Mouse (Mus musculus) heart, embryonic 11.5 days (tissue): ENCODE data around the gene March6. TPM values are rescaled to one million over a fixed set of nuclear protein-coding genes. Genes with fewer than 3 reads are reported as not detected.

Source experiments
- ATAC-seq: fragments of 200-750 bp; cut with Nextera tagmentation; replicated peaks from 2 replicates; pipeline ENCODE4 v1.8.0; 2017; ENCODE audit warnings: moderate library complexity; ENCODE audit not compliant: insufficient number of reproducible peaks, low FRiP score, low TSS enrichment
- H3K27ac ChIP-seq: fragments of 300-500 bp; sonication (generic); 2 replicates; pipeline ENCODE4 v1.5.1; 2014; ENCODE audit warnings: mild to moderate bottlenecking, low read depth, low read length
- H3K27me3 ChIP-seq: fragments of 300-500 bp; sonication (generic); 2 replicates; pipeline ENCODE4 v1.6.1; 2014; ENCODE audit warnings: mild to moderate bottlenecking, low read length, mixed read lengths; ENCODE audit not compliant: control insufficient read depth, insufficient read depth
- H3K36me3 ChIP-seq: fragments of 300-500 bp; sonication (generic); 2 replicates; pipeline ENCODE4 v1.6.1; 2014; ENCODE audit warnings: mild to moderate bottlenecking, low read length, moderate library complexity, mixed read lengths; ENCODE audit not compliant: control insufficient read depth, insufficient read depth
- H3K4me1 ChIP-seq: fragments of 300-500 bp; sonication (generic); 2 replicates; pipeline ENCODE4 v1.6.1; 2014; ENCODE audit warnings: low read length; ENCODE audit not compliant: control insufficient read depth, insufficient read depth
- H3K4me2 ChIP-seq: fragments of 300-500 bp; sonication (generic); 2 replicates; pipeline ENCODE4 v1.6.1; 2014; ENCODE audit warnings: mild to moderate bottlenecking, moderate library complexity
- H3K4me3 ChIP-seq: fragments of 300-500 bp; sonication (generic); 2 replicates; pipeline ENCODE4 v1.5.1; 2014; ENCODE audit warnings: low read depth, low read length
- H3K9ac ChIP-seq: fragments of 300-500 bp; sonication (generic); 2 replicates; pipeline ENCODE4 v1.6.1; 2014; ENCODE audit warnings: mild to moderate bottlenecking, low read depth, low read length, moderate library complexity
- H3K9me3 ChIP-seq: fragments of 300-500 bp; sonication (generic); replicated peaks from 2 replicates; pipeline ENCODE4 v1.6.1; 2016; ENCODE audit warnings: low read length; ENCODE audit not compliant: control insufficient read depth
- WGBS: fragments of 180-500 bp; shearing (Covaris S2); extraction: QIAGEN DNeasy Blood & Tissue Kit; methylation state at CpG from one replicate; pipeline ENCODE4 v1.1.7; 2014; ENCODE audit not compliant: insufficient replicate concordance; 5-methylcytosine and 5-hydroxymethylcytosine counted together
- polyA plus RNA-seq: library from polyadenylated mRNA; unstranded; fragments of >200 nt; fragmentation: Nextera tagmentation; extraction: Ambion mirVana; gene quantifications from 2 replicates; pipeline ENCODE4 v1.2.1, GENCODE M21; 2014

March6 gene
- polyA plus RNA-seq, 1 experiment from 2014 or later = 31.1 TPM

DNA sequence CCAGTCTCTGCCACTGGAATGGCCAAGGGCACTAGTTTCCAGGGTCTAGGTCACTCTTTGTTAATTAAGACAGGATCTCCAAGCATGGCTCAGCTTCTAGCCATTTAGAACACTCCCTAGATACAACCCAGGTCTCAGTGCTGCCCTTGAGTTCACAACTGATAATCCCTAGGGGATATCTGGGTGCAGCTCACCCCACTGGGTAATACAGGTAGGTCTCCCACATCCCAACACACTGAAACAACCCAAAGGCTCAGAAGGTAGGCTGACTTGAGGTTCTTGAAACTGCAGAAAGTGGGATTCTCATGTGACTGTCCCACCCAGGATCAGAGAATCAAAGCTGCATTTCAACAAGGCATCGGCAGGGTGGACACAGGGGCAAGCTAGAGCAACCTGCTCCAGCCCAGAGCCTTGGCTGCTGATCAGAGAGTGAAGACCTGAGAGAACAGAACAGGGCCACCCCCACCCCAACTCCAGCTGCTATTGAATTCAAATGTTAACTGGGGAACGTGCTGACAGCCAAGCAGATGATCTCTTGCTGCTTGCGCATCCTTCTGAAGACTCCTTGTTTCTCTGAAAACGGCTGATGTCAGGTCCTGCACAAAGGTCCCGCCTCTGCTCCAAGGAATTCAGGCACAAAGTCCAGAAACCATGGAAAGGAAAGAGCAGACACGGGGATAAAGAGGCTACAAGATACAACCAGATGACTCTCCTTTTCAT, 116.5 kb downstream of the March6 start:
- no peak overlapping the region for H3K9ac ChIP-seq
- H3K27ac ChIP-seq = no peak overlapping the region

DNA sequence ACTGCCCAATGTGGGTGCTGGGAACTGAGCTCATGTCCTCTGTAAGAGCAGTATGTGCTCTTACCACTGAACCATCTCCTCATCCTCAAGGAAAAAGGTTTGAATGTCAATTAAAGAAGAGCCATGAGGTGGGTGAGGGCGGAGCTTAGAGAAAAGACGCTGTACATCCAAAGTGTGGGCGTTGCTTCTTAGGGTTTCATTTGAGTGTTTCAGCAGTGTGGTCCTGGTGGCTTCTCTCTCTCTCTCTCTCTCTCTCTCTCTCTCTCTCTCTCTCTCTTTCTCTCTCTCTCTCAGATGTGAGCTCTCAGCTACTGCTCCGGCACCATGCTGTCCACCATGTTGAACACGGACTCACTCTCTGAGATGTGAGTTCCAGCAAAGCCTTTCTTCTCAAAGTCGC, 117.2 kb downstream of the March6 start:
- no peak for ATAC-seq
- 89% methylated on average over 6 of the region's 6 CpGs for WGBS

More for the DNA sequence above, 116.5 kb downstream of the March6 start:
- no peaks in the 10 kb centered on the region for H3K9me3 ChIP-seq
- ATAC-seq = no peak
- no peak overlapping the region for H3K4me3 ChIP-seq
- peaks cover 9% of the 10 kb centered on the region; the same call in 1 of the 2 replicates for H3K4me1 ChIP-seq
- H3K27me3 ChIP-seq = no peaks in the 10 kb centered on the region
- no peaks in the 10 kb centered on the region for H3K36me3 ChIP-seq
- 52% methylated on average over 6 of the region's 6 CpGs for WGBS
- H3K4me2 ChIP-seq = no peak overlapping the region

DNA sequence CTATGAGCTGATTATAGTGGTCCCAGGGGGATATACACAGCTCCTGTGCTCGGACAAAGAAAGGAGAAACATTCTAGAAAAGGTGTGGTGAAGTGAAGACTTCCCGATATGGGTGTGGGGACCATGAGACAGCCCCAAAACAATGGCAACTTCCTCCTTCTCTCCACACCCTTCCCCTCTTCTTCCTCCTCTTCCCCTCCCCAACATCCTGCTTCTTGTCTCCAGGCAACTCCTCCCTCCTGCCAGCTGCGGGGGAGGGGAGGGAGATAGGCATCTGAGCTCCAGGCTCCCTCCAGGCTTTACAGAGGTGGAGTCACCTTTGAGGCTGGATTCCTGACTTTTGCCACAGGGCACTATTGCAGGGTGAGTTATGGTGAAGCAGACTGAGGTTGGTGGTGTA, 117.9 kb downstream of the March6 start:
- H3K4me3 ChIP-seq = no peak overlapping the region
- H3K9me3 ChIP-seq = no peaks in the 10 kb centered on the region
- no peak overlapping the region for H3K9ac ChIP-seq
- WGBS = 37% methylated on average over 3 of the region's 3 CpGs
- no peak overlapping the region for H3K27ac ChIP-seq
- no peaks in the 10 kb centered on the region for H3K27me3 ChIP-seq
- H3K4me2 ChIP-seq = no peak overlapping the region
- no peaks in the 10 kb centered on the region for H3K36me3 ChIP-seq
- peaks cover 6% of the 10 kb centered on the region; the same call in 1 of the 2 replicates for H3K4me1 ChIP-seq
- no peak for ATAC-seq

More for the DNA sequence above, 117.2 kb downstream of the March6 start:
- Histone ChIP-seq H3K9ac (no peak overlapping the region), H3K27me3 (no peaks in the 10 kb centered on the region), H3K4me2 (no peak overlapping the region), H3K4me3 (no peak overlapping the region), H3K27ac (no peak overlapping the region), H3K9me3 (no peaks in the 10 kb centered on the region), H3K4me1 (peaks cover 9% of the 10 kb centered on the region; the same call in 1 of the 2 replicates), H3K36me3 (no peaks in the 10 kb centered on the region)

DNA sequence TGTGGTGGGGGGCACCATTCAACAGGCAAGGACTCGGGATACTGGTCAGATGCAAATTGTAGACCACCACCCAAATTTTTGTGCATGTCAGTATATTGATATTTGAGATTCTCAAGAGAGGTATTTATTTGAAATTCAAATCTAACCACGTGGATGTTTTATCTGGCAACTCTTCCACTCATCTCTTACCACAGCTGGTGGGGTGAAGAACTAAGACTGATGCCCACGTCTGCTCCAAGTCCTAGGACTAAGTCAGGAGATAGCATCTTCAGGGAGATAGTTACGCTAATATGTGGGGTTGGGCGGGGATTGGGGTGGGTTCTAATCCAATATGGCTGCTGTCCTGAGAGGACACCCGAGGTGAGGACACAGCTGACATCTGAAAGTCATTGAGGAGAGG, 118.4 kb downstream of the March6 start:
- Histone ChIP-seq H3K4me2 (no peak overlapping the region), H3K9ac (no peak overlapping the region), H3K4me1 (peaks cover 6% of the 10 kb centered on the region; the same call in 1 of the 2 replicates), H3K27me3 (no peaks in the 10 kb centered on the region), H3K36me3 (no peaks in the 10 kb centered on the region), H3K27ac (no peak overlapping the region), H3K9me3 (no peaks in the 10 kb centered on the region), H3K4me3 (no peak overlapping the region)
- 71% methylated on average over 6 of the region's 6 CpGs for WGBS
- ATAC-seq = no peak

DNA sequence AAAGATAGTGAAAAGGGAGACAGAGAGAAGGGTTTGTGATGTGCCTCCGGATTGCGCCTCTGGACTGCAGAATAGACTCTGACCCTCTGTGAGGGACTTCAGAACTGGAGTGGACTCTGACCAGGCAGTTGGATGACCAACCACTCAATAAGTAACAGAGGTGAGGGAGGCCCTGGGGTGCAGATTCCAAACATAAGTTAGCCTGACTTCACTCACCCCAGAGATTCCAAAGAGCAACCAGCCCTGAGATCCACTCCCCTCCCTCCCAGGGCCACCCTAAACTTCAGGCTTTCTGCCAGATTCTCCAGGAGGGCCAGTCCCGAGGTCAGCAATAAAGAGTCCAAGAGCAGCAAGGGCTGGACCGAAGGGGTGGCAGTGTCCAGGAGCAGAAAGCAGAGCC, 123.4 kb downstream of the March6 start:
- WGBS = 78% methylated on average over 4 of the region's 4 CpGs
- Histone ChIP-seq H3K4me2 (no peak overlapping the region), H3K36me3 (no peaks in the 10 kb centered on the region), H3K4me1 (no peaks in the 10 kb centered on the region), H3K27ac (no peak overlapping the region), H3K4me3 (no peak overlapping the region), H3K9ac (no peak overlapping the region), H3K9me3 (no peaks in the 10 kb centered on the region), H3K27me3 (no peaks in the 10 kb centered on the region)
- no peak for ATAC-seq

DNA sequence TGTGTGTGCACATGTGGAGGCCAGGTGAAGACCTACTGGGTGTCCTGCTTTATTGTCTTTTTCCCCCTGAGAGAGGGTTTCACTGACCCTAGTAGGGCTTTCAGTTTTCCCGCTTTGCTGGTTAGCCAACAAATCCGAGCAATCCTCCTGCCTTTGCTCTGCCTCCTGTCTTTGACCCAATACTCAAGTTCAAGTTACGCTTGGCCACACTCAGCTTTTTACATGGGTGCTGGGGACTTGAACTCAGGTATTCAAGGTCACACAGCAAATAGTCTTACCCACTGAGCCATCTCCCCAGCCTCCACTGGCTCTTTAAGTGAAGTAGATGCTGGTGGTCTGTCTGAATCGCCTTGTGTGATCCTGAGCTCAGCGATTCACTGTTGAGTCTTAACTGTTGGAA, 124.0 kb downstream of the March6 start:
- Histone ChIP-seq H3K36me3 (no peaks in the 10 kb centered on the region), H3K27me3 (no peaks in the 10 kb centered on the region), H3K4me3 (no peak overlapping the region), H3K9me3 (no peaks in the 10 kb centered on the region), H3K4me2 (no peak overlapping the region), H3K27ac (no peak overlapping the region), H3K4me1 (no peaks in the 10 kb centered on the region), H3K9ac (no peak overlapping the region)
- 74% methylated on average over 5 of the region's 5 CpGs for WGBS
- ATAC-seq = no peak

Other genes with a start within 250 kb of the March6 start
- 2.1 and 2.2 TPM in 2 replicates for gene Ankrd33b, start 163.3 kb downstream of the March6 start, polyA plus RNA-seq
- gene Ropn1l, start 77.3 kb downstream of the March6 start, polyA plus RNA-seq = 3.3 TPM in 2 replicates
- 6.6 and 8.5 TPM in 2 replicates for gene Cmbl, start 34.3 kb upstream of the March6 start, polyA plus RNA-seq
- 455 and 458 TPM in 2 replicates for gene Cct5, start 70.8 kb upstream of the March6 start, polyA plus RNA-seq
- 13.3 and 16.1 TPM in 2 replicates for gene Fam173b, start 70.8 kb upstream of the March6 start, polyA plus RNA-seq